Mouse (Mus musculus): Measurements from ENCODE around the gene Pxmp2. TPM values are rescaled to one million over a fixed set of nuclear protein-coding genes. Genes with fewer than 3 reads are reported as not detected.
A peak's percentile ranks its signal among the peaks of the same experiment; 100 is the strongest.

Gene Pxmp2
- polyA plus RNA-seq, 1 experiment from 2014 or later = 14.6 TPM

GRCm38 (mm10) chr5:110287084-110287475 is 1.1 kb upstream of the Pxmp2 start:
- ATAC-seq (ENCODE audit: insufficient number of reproducible peaks, insufficient read depth, low FRiP score, low read depth) = no peak
- H3K4me3 ChIP-seq (ENCODE audit: control insufficient read depth in 1 of 2, insufficient read depth in 1 of 2, low read depth in 1 of 2, low read length in 2 of 2) = peak overlapping the region in 1 of 2 experiments; percentile 64; a peak in 2 of 4 replicates
- H3K4me2 ChIP-seq (ENCODE audit: low read length) = peak overlapping the region; percentile 98
- peak overlapping the region; percentile 81; the same call in 1 of the 2 replicates for H3K9ac ChIP-seq (ENCODE audit: low read length)
- H3K27me3 ChIP-seq (ENCODE audit: control insufficient read depth, insufficient read depth, low read length) = no peaks in the 10 kb centered on the region
- no peaks in the 10 kb centered on the region for H3K9me3 ChIP-seq (ENCODE audit: control insufficient read depth, low read length)
- peaks cover 2 to 12% of the 10 kb centered on the region in 2 experiments; a peak in 3 of 4 replicates for H3K4me1 ChIP-seq (ENCODE audit: control insufficient read depth in 2 of 2, insufficient read depth in 2 of 2, low read length in 2 of 2)
- H3K36me3 ChIP-seq (ENCODE audit: control insufficient read depth, insufficient read depth, low read length) = peaks cover 29% of the 10 kb centered on the region
- WGBS = 72% methylated on average over 2 of the region's 2 CpGs
- no peak overlapping the region for H3K27ac ChIP-seq (replicated peaks in 1 of 2; ENCODE audit: control insufficient read depth in 1 of 2, insufficient read depth in 1 of 2, low read depth in 2 of 2, low read length in 2 of 2)

GRCm38 (mm10) chr5:110286446-110287083 is 579 bp upstream of the Pxmp2 start:
- 4% methylated on average over 30 of the region's 31 CpGs for WGBS
- Histone ChIP-seq H3K27me3 (ENCODE audit: control insufficient read depth, insufficient read depth, low read length) (no peaks in the 10 kb centered on the region), H3K36me3 (ENCODE audit: control insufficient read depth, insufficient read depth, low read length) (peaks cover 24% of the 10 kb centered on the region), H3K4me1 (ENCODE audit: control insufficient read depth in 2 of 2, insufficient read depth in 2 of 2, low read length in 2 of 2) (peaks cover 2 to 12% of the 10 kb centered on the region in 2 experiments; a peak in 3 of 4 replicates), H3K27ac (replicated peaks in 1 of 2; ENCODE audit: control insufficient read depth in 1 of 2, insufficient read depth in 1 of 2, low read depth in 2 of 2, low read length in 2 of 2) (peak overlapping the region in 1 of 2 experiments; percentile 34; a peak in 2 of 4 replicates), H3K9me3 (ENCODE audit: control insufficient read depth, low read length) (no peaks in the 10 kb centered on the region), H3K4me3 (ENCODE audit: control insufficient read depth in 1 of 2, insufficient read depth in 1 of 2, low read depth in 1 of 2, low read length in 2 of 2) (peak overlapping the region; percentile 64 to 91), H3K4me2 (ENCODE audit: low read length) (peak overlapping the region; percentile 98), H3K9ac (ENCODE audit: low read length) (peak overlapping the region; percentile 81)
- ATAC-seq (ENCODE audit: insufficient number of reproducible peaks, insufficient read depth, low FRiP score, low read depth) = peak; percentile 53; the same call in 1 of the 2 replicates

- peaks cover 12% of the 10 kb centered on the region for H3K36me3 ChIP-seq (ENCODE audit: control insufficient read depth, insufficient read depth, low read length)
- 2% methylated on average over 15 of the region's 15 CpGs for WGBS
- no peak overlapping the region for H3K27ac ChIP-seq (replicated peaks in 1 of 2; ENCODE audit: control insufficient read depth in 1 of 2, insufficient read depth in 1 of 2, low read depth in 2 of 2, low read length in 2 of 2)
- no peaks in the 10 kb centered on the region for H3K9me3 ChIP-seq (ENCODE audit: control insufficient read depth, low read length)
- H3K4me2 ChIP-seq (ENCODE audit: low read length) = peak overlapping the region; percentile 98
- H3K4me3 ChIP-seq (ENCODE audit: control insufficient read depth in 1 of 2, insufficient read depth in 1 of 2, low read depth in 1 of 2, low read length in 2 of 2) = peak overlapping the region; percentile 64 to 82
- peaks cover 2 to 12% of the 10 kb centered on the region in 2 experiments; a peak in 3 of 4 replicates for H3K4me1 ChIP-seq (ENCODE audit: control insufficient read depth in 2 of 2, insufficient read depth in 2 of 2, low read length in 2 of 2)
- no peak for ATAC-seq (ENCODE audit: insufficient number of reproducible peaks, insufficient read depth, low FRiP score, low read depth)
- H3K27me3 ChIP-seq (ENCODE audit: control insufficient read depth, insufficient read depth, low read length) = no peaks in the 10 kb centered on the region
- peak overlapping the region; percentile 80 for H3K9ac ChIP-seq (ENCODE audit: low read length)
These were observed 830 bp downstream of the Pxmp2 start for GRCm38 (mm10) chr5:110285156-110285555.

- Histone ChIP-seq H3K9ac (ENCODE audit: low read length) (no peak overlapping the region; the same call in 1 of the 2 replicates), H3K4me3 (ENCODE audit: control insufficient read depth in 1 of 2, insufficient read depth in 1 of 2, low read depth in 1 of 2, low read length in 2 of 2) (peak overlapping the region in 1 of 2 experiments; percentile 64; a peak in 2 of 4 replicates), H3K36me3 (ENCODE audit: control insufficient read depth, insufficient read depth, low read length) (peaks cover 5% of the 10 kb centered on the region), H3K4me2 (ENCODE audit: low read length) (peak overlapping the region; percentile 98), H3K27me3 (ENCODE audit: control insufficient read depth, insufficient read depth, low read length) (no peaks in the 10 kb centered on the region), H3K9me3 (ENCODE audit: control insufficient read depth, low read length) (no peaks in the 10 kb centered on the region), H3K27ac (replicated peaks in 1 of 2; ENCODE audit: control insufficient read depth in 1 of 2, insufficient read depth in 1 of 2, low read depth in 2 of 2, low read length in 2 of 2) (no peak overlapping the region), H3K4me1 (ENCODE audit: control insufficient read depth in 2 of 2, insufficient read depth in 2 of 2, low read length in 2 of 2) (peaks cover 2 to 12% of the 10 kb centered on the region in 2 experiments; a peak in 3 of 4 replicates)
- 10% methylated on average over 4 of the region's 4 CpGs for WGBS
- no peak for ATAC-seq (ENCODE audit: insufficient number of reproducible peaks, insufficient read depth, low FRiP score, low read depth)
These were observed 1.4 kb downstream of the Pxmp2 start for GRCm38 (mm10) chr5:110284536-110284935.

GRCm38 (mm10) chr5:110281984-110282383 is 4.0 kb downstream of the Pxmp2 start:
- no peak for ATAC-seq (ENCODE audit: insufficient number of reproducible peaks, insufficient read depth, low FRiP score, low read depth)
- no peaks in the 10 kb centered on the region for H3K27me3 ChIP-seq (ENCODE audit: control insufficient read depth, insufficient read depth, low read length)
- 67% methylated on average over 2 of the region's 2 CpGs for WGBS
- H3K9ac ChIP-seq (ENCODE audit: low read length) = no peak overlapping the region
- H3K36me3 ChIP-seq (ENCODE audit: control insufficient read depth, insufficient read depth, low read length) = no peaks in the 10 kb centered on the region
- H3K9me3 ChIP-seq (ENCODE audit: control insufficient read depth, low read length) = no peaks in the 10 kb centered on the region
- H3K4me2 ChIP-seq (ENCODE audit: low read length) = no peak overlapping the region
- peaks cover 0 to 12% of the 10 kb centered on the region in 2 experiments; a peak in 2 of 4 replicates for H3K4me1 ChIP-seq (ENCODE audit: control insufficient read depth in 2 of 2, insufficient read depth in 2 of 2, low read length in 2 of 2)
- no peak overlapping the region for H3K27ac ChIP-seq (replicated peaks in 1 of 2; ENCODE audit: control insufficient read depth in 1 of 2, insufficient read depth in 1 of 2, low read depth in 2 of 2, low read length in 2 of 2)
- no peak overlapping the region for H3K4me3 ChIP-seq (ENCODE audit: control insufficient read depth in 1 of 2, insufficient read depth in 1 of 2, low read depth in 1 of 2, low read length in 2 of 2)

GRCm38 (mm10) chr5:110276910-110277309 is 9.1 kb downstream of the Pxmp2 start:
- Histone ChIP-seq H3K9ac (ENCODE audit: low read length) (no peak overlapping the region), H3K4me3 (ENCODE audit: control insufficient read depth in 1 of 2, insufficient read depth in 1 of 2, low read depth in 1 of 2, low read length in 2 of 2) (no peak overlapping the region), H3K4me1 (ENCODE audit: control insufficient read depth in 2 of 2, insufficient read depth in 2 of 2, low read length in 2 of 2) (no peaks in the 10 kb centered on the region), H3K36me3 (ENCODE audit: control insufficient read depth, insufficient read depth, low read length) (no peaks in the 10 kb centered on the region), H3K4me2 (ENCODE audit: low read length) (no peak overlapping the region), H3K27ac (replicated peaks in 1 of 2; ENCODE audit: control insufficient read depth in 1 of 2, insufficient read depth in 1 of 2, low read depth in 2 of 2, low read length in 2 of 2) (no peak overlapping the region), H3K9me3 (ENCODE audit: control insufficient read depth, low read length) (no peaks in the 10 kb centered on the region), H3K27me3 (ENCODE audit: control insufficient read depth, insufficient read depth, low read length) (no peaks in the 10 kb centered on the region)
- 0 out of 2 replicates have a peak, but pooled peaks have one; percentile 47 for ATAC-seq (ENCODE audit: insufficient number of reproducible peaks, insufficient read depth, low FRiP score, low read depth)
- WGBS = 84% methylated on average over 1 of the region's 1 CpGs

GRCm38 (mm10) chr5:110276391-110276790 is 9.6 kb downstream of the Pxmp2 start:
- Histone ChIP-seq H3K4me3 (ENCODE audit: control insufficient read depth in 1 of 2, insufficient read depth in 1 of 2, low read depth in 1 of 2, low read length in 2 of 2) (no peak overlapping the region), H3K9me3 (ENCODE audit: control insufficient read depth, low read length) (no peaks in the 10 kb centered on the region), H3K4me2 (ENCODE audit: low read length) (no peak overlapping the region), H3K27me3 (ENCODE audit: control insufficient read depth, insufficient read depth, low read length) (no peaks in the 10 kb centered on the region), H3K9ac (ENCODE audit: low read length) (no peak overlapping the region), H3K36me3 (ENCODE audit: control insufficient read depth, insufficient read depth, low read length) (no peaks in the 10 kb centered on the region), H3K4me1 (ENCODE audit: control insufficient read depth in 2 of 2, insufficient read depth in 2 of 2, low read length in 2 of 2) (no peaks in the 10 kb centered on the region), H3K27ac (replicated peaks in 1 of 2; ENCODE audit: control insufficient read depth in 1 of 2, insufficient read depth in 1 of 2, low read depth in 2 of 2, low read length in 2 of 2) (no peak overlapping the region)
- ATAC-seq (ENCODE audit: insufficient number of reproducible peaks, insufficient read depth, low FRiP score, low read depth) = no peak
- WGBS = 68% methylated on average over 2 of the region's 2 CpGs

All from heart, embryonic 14.5 days (tissue).